Mouse (Mus musculus) forebrain, embryonic 12.5 days (tissue): ENCODE results near the gene Mindy4. TPM values are rescaled to one million over a fixed set of nuclear protein-coding genes. Genes with fewer than 3 reads are reported as not detected.

ENCODE experiments used
- ATAC-seq: fragments of 200-750 bp; cut with Nextera tagmentation; 2 replicates; pipeline ENCODE4 v1.8.0; 2017; ENCODE audit warnings: moderate TSS enrichment; ENCODE audit not compliant: low FRiP score
- H3K27ac ChIP-seq: fragments of 300-500 bp; sonication (generic); 2 replicates; pipeline ENCODE4 v1.5.1; 2016; ENCODE audit warnings: mild to moderate bottlenecking
- H3K27me3 ChIP-seq: fragments of 300-500 bp; sonication (generic); 2 replicates; pipeline ENCODE4 v1.6.1; 2016; ENCODE audit warnings: mild to moderate bottlenecking
- H3K36me3 ChIP-seq: fragments of 300-500 bp; sonication (generic); replicated peaks from 2 replicates; pipeline ENCODE4 v1.6.1; 2016; ENCODE audit warnings: mild to moderate bottlenecking
- H3K4me1 ChIP-seq: fragments of 300-500 bp; sonication (generic); 2 replicates; pipeline ENCODE4 v1.6.1; 2016
- H3K4me2 ChIP-seq: fragments of 300-500 bp; sonication (generic); 2 replicates; pipeline ENCODE4 v1.6.1; 2016; ENCODE audit warnings: mild to moderate bottlenecking, moderate library complexity
- H3K4me3 ChIP-seq: fragments of 300-500 bp; sonication (generic); replicated peaks from 2 replicates; pipeline ENCODE4 v1.5.1; 2016; ENCODE audit warnings: mild to moderate bottlenecking
- H3K9ac ChIP-seq: fragments of 300-500 bp; sonication (generic); 2 replicates; pipeline ENCODE4 v1.6.1; 2016; ENCODE audit warnings: mild to moderate bottlenecking
- H3K9me3 ChIP-seq: fragments of 300-500 bp; sonication (generic); 2 replicates; pipeline ENCODE4 v1.6.1; 2016
- WGBS: fragments of 180-500 bp; shearing (Covaris S2); methylation state at CpG from one replicate; pipeline ENCODE4 v1.1.7; 2016; 5-methylcytosine and 5-hydroxymethylcytosine counted together
- polyA plus RNA-seq: library from polyadenylated mRNA; unstranded; fragments of >200 nt; fragmentation: Nextera tagmentation; extraction: Ambion mirVana; gene quantifications from 2 replicates; pipeline ENCODE4 v1.2.1, GENCODE M21; 2016

The Mindy4 gene
- polyA plus RNA-seq, 1 experiment from 2014 or later = 20.6 TPM

- Histone ChIP-seq H3K4me3 (no peak overlapping the region), H3K4me1 (peaks cover 7% of the 10 kb centered on the region), H3K4me2 (no peak overlapping the region), H3K27ac (no peak overlapping the region), H3K27me3 (no peaks in the 10 kb centered on the region), H3K36me3 (no peaks in the 10 kb centered on the region), H3K9ac (no peak overlapping the region), H3K9me3 (no peaks in the 10 kb centered on the region)
- 75% methylated on average over 7 of the region's 7 CpGs for WGBS
- ATAC-seq = no peak
These were observed 69.8 kb downstream of the Mindy4 start for GRCm38 (mm10) chr6:55272952-55273351.

GRCm38 (mm10) chr6:55273463-55273862 is 70.3 kb downstream of the Mindy4 start:
- 85% methylated on average over 5 of the region's 5 CpGs for WGBS
- H3K36me3 ChIP-seq = no peaks in the 10 kb centered on the region
- H3K27me3 ChIP-seq = no peaks in the 10 kb centered on the region
- ATAC-seq = no peak
- H3K4me2 ChIP-seq = no peak overlapping the region
- H3K27ac ChIP-seq = no peak overlapping the region
- no peak overlapping the region for H3K9ac ChIP-seq
- H3K9me3 ChIP-seq = no peaks in the 10 kb centered on the region
- no peak overlapping the region for H3K4me3 ChIP-seq
- H3K4me1 ChIP-seq = peaks cover 7% of the 10 kb centered on the region

- Histone ChIP-seq H3K27ac (no peak overlapping the region), H3K4me3 (no peak overlapping the region), H3K9me3 (no peaks in the 10 kb centered on the region), H3K36me3 (no peaks in the 10 kb centered on the region), H3K27me3 (no peaks in the 10 kb centered on the region), H3K4me1 (peaks cover 7% of the 10 kb centered on the region), H3K9ac (no peak overlapping the region), H3K4me2 (no peak overlapping the region)
- no peak for ATAC-seq
- WGBS = 90% methylated on average over 10 of the region's 10 CpGs
These were observed 71.8 kb downstream of the Mindy4 start for GRCm38 (mm10) chr6:55275000-55275399.

- H3K9ac ChIP-seq = no peak overlapping the region
- no peaks in the 10 kb centered on the region for H3K27me3 ChIP-seq
- H3K36me3 ChIP-seq = no peaks in the 10 kb centered on the region
- no peak overlapping the region for H3K4me2 ChIP-seq
- H3K4me3 ChIP-seq = no peak overlapping the region
- WGBS = 87% methylated on average over 8 of the region's 8 CpGs
- no peak for ATAC-seq
- no peaks in the 10 kb centered on the region for H3K9me3 ChIP-seq
- peaks cover 7% of the 10 kb centered on the region for H3K4me1 ChIP-seq
- H3K27ac ChIP-seq = no peak overlapping the region
These were observed 72.6 kb downstream of the Mindy4 start for GRCm38 (mm10) chr6:55275786-55276185.

GRCm38 (mm10) chr6:55276692-55277282 is 73.6 kb downstream of the Mindy4 start:
- Histone ChIP-seq H3K4me1 (peaks cover 7% of the 10 kb centered on the region), H3K9me3 (no peaks in the 10 kb centered on the region), H3K27me3 (no peaks in the 10 kb centered on the region), H3K4me3 (no peak overlapping the region), H3K36me3 (peaks cover 7% of the 10 kb centered on the region), H3K27ac (no peak overlapping the region), H3K4me2 (no peak overlapping the region), H3K9ac (no peak overlapping the region)
- no peak for ATAC-seq
- WGBS = 88% methylated on average over 4 of the region's 4 CpGs

- Histone ChIP-seq H3K27ac (no peak overlapping the region), H3K4me3 (no peak overlapping the region), H3K36me3 (peaks cover 17% of the 10 kb centered on the region), H3K27me3 (no peaks in the 10 kb centered on the region), H3K9me3 (peaks cover 4% of the 10 kb centered on the region), H3K4me2 (no peak overlapping the region), H3K9ac (no peak overlapping the region), H3K4me1 (peaks cover 3% of the 10 kb centered on the region)
- ATAC-seq = no peak
- 88% methylated on average over 6 of the region's 6 CpGs for WGBS
These were observed 74.9 kb downstream of the Mindy4 start for GRCm38 (mm10) chr6:55278086-55278485.

GRCm38 (mm10) chr6:55278520-55278919 is 75.3 kb downstream of the Mindy4 start:
- Histone ChIP-seq H3K9me3 (peaks cover 4% of the 10 kb centered on the region), H3K4me1 (no peaks in the 10 kb centered on the region), H3K27ac (no peak overlapping the region), H3K27me3 (no peaks in the 10 kb centered on the region), H3K9ac (no peak overlapping the region), H3K36me3 (peaks cover 19% of the 10 kb centered on the region), H3K4me3 (no peak overlapping the region), H3K4me2 (no peak overlapping the region)
- WGBS = 90% methylated on average over 4 of the region's 4 CpGs
- no peak for ATAC-seq

- no peak for ATAC-seq
- H3K36me3 ChIP-seq = peaks cover 23% of the 10 kb centered on the region
These were observed 77.8 kb downstream of the Mindy4 start for GRCm38 (mm10) chr6:55280979-55281378.

GRCm38 (mm10) chr6:55281687-55282086 is 78.5 kb downstream of the Mindy4 start:
- Histone ChIP-seq H3K4me2 (no peak overlapping the region), H3K27me3 (no peaks in the 10 kb centered on the region), H3K9ac (no peak overlapping the region), H3K4me1 (no peaks in the 10 kb centered on the region), H3K9me3 (peaks cover 4% of the 10 kb centered on the region), H3K4me3 (no peak overlapping the region), H3K27ac (no peak overlapping the region), H3K36me3 (peaks cover 25% of the 10 kb centered on the region)
- 92% methylated on average over 7 of the region's 7 CpGs for WGBS
- no peak for ATAC-seq

More at GRCm38 (mm10) chr6:55280979-55281378, 77.8 kb downstream of the Mindy4 start:
- no peak overlapping the region for H3K9ac ChIP-seq
- H3K4me2 ChIP-seq = no peak overlapping the region
- 89% methylated on average over 8 of the region's 8 CpGs for WGBS
- H3K4me1 ChIP-seq = no peaks in the 10 kb centered on the region
- peaks cover 4% of the 10 kb centered on the region for H3K9me3 ChIP-seq
- H3K27me3 ChIP-seq = no peaks in the 10 kb centered on the region
- H3K4me3 ChIP-seq = no peak overlapping the region
- no peak overlapping the region for H3K27ac ChIP-seq

- H3K4me1 ChIP-seq = no peaks in the 10 kb centered on the region
- H3K27ac ChIP-seq = no peak overlapping the region
- H3K27me3 ChIP-seq = no peaks in the 10 kb centered on the region
- peaks cover 4% of the 10 kb centered on the region for H3K9me3 ChIP-seq
- no peak overlapping the region for H3K9ac ChIP-seq
- no peak for ATAC-seq
- no peak overlapping the region for H3K4me2 ChIP-seq
- peaks cover 29% of the 10 kb centered on the region for H3K36me3 ChIP-seq
- H3K4me3 ChIP-seq = no peak overlapping the region
- WGBS = 98% methylated on average over 8 of the region's 8 CpGs
These were observed 79.2 kb downstream of the Mindy4 start for GRCm38 (mm10) chr6:55282348-55282747.

- Histone ChIP-seq H3K9me3 (peaks cover 4% of the 10 kb centered on the region), H3K4me3 (no peak overlapping the region), H3K4me2 (no peak overlapping the region), H3K27me3 (no peaks in the 10 kb centered on the region), H3K36me3 (peaks cover 29% of the 10 kb centered on the region), H3K9ac (no peak overlapping the region), H3K4me1 (no peaks in the 10 kb centered on the region), H3K27ac (no peak overlapping the region)
- WGBS = 40% methylated on average over 5 of the region's 5 CpGs
- no peak for ATAC-seq
These were observed 82.0 kb downstream of the Mindy4 start for GRCm38 (mm10) chr6:55285218-55285617.

- Histone ChIP-seq H3K4me3 (no peak overlapping the region), H3K4me2 (no peak overlapping the region), H3K27me3 (no peaks in the 10 kb centered on the region), H3K9ac (no peak overlapping the region), H3K9me3 (no peaks in the 10 kb centered on the region), H3K4me1 (no peaks in the 10 kb centered on the region), H3K27ac (no peak overlapping the region), H3K36me3 (peaks cover 15% of the 10 kb centered on the region)
- 95% methylated on average over 5 of the region's 5 CpGs for WGBS
- ATAC-seq = no peak
These were observed 84.9 kb downstream of the Mindy4 start for GRCm38 (mm10) chr6:55288007-55288602.

- no peak overlapping the region for H3K4me3 ChIP-seq
- H3K4me1 ChIP-seq = no peaks in the 10 kb centered on the region
- 74% methylated on average over 19 of the region's 19 CpGs for WGBS
- no peak for ATAC-seq
- H3K9ac ChIP-seq = no peak overlapping the region
- no peaks in the 10 kb centered on the region for H3K9me3 ChIP-seq
- H3K36me3 ChIP-seq = peaks cover 32% of the 10 kb centered on the region
- H3K27ac ChIP-seq = no peak overlapping the region
- no peaks in the 10 kb centered on the region for H3K27me3 ChIP-seq
- no peak overlapping the region for H3K4me2 ChIP-seq
These were observed 91.5 kb downstream of the Mindy4 start for GRCm38 (mm10) chr6:55294549-55295131.
